Mouse (Mus musculus) G1E-ER4 (cell line): Measurements from ENCODE around the gene Gm8947. TPM values are rescaled to one million over a fixed set of nuclear protein-coding genes. Genes with fewer than 3 reads are reported as not detected.
"Not testable (repeated sequence)": the region's sequence is repeated elsewhere in the genome, so short reads cannot be mapped to it uniquely, and the experiment has no call there.

ENCODE experiments used
- GATA1 ChIP-seq: IDR thresholded peaks from one replicate; pipeline ENCODE4 v1.8.0; 2012; ENCODE audit warnings: low read length, inconsistent platforms
- polyA plus RNA-seq: library from polyadenylated mRNA; stranded (reverse); fragments of >175 nt; gene quantifications from 2 replicates; pipeline ENCODE4 v1.2.3, GENCODE M21; 2012

Gene Gm8947
- 0.10 and 0.59 TPM in 2 replicates for polyA plus RNA-seq

GRCm38 (mm10) chr1:151192075-151192474 lies at the start of gene Gm8947:
Gene Gm8947, plus strand, starts transcription at chr1:151192376.
- TF ChIP-seq GATA1 = not testable (repeated sequence)

- no peak for TF ChIP-seq GATA1
These were observed 47.6 kb upstream of the Gm8947 start for GRCm38 (mm10) chr1:151144471-151145146.

GRCm38 (mm10) chr1:151147801-151148200 lies 44.4 kb upstream of the Gm8947 start:
- TF ChIP-seq GATA1 = no peak

- no peak for TF ChIP-seq GATA1
These were observed 42.0 kb upstream of the Gm8947 start for GRCm38 (mm10) chr1:151150211-151150610.

GRCm38 (mm10) chr1:151151089-151151488 lies 41.1 kb upstream of the Gm8947 start:
- TF ChIP-seq GATA1 = no peak

GRCm38 (mm10) chr1:151153056-151153652 lies 39.0 kb upstream of the Gm8947 start:
- peak; percentile 2 for TF ChIP-seq GATA1

GRCm38 (mm10) chr1:151156129-151156528 lies 36.0 kb upstream of the Gm8947 start:
- no peak for TF ChIP-seq GATA1

GRCm38 (mm10) chr1:151156777-151157632 lies 35.2 kb upstream of the Gm8947 start:
- peak; percentile 33 for TF ChIP-seq GATA1

GRCm38 (mm10) chr1:151157963-151158856 lies 34.0 kb upstream of the Gm8947 start:
- TF ChIP-seq GATA1 = no peak

GRCm38 (mm10) chr1:151158857-151159510 lies 33.2 kb upstream of the Gm8947 start:
- TF ChIP-seq GATA1 = no peak

- no peak for TF ChIP-seq GATA1
These were observed 26.1 kb upstream of the Gm8947 start for GRCm38 (mm10) chr1:151166031-151166430.

GRCm38 (mm10) chr1:151167297-151168047 lies 24.7 kb upstream of the Gm8947 start:
- no peak for TF ChIP-seq GATA1

- TF ChIP-seq GATA1 = no peak
These were observed 23.5 kb upstream of the Gm8947 start for GRCm38 (mm10) chr1:151168637-151169036.
